ENCODE assay signal across 8 mouse cellular contexts in genomic region chr2:4917326-4918021, GRCm38 (mm10). TPM values are rescaled to one million over a fixed set of nuclear protein-coding genes. Genes with fewer than 3 reads are reported as not detected.
DNase-seq lines count a peak whose midpoint lies in the region; ATAC-seq lines count a peak whose summit lies in the region.

No protein-coding gene starts in this region.

- peak; percentile 70 for DNase-seq in R1 (ENCODE audit: low read depth, low spot score)
- DNase-seq in cerebellum, adult 9-11 months: peak; percentile 66
- DNase-seq in frontal cortex, postnatal 14 days (ENCODE audit: low spot score in 2 of 2): peak; percentile 26 to 35
- peak; percentile 71 for DNase-seq in hindbrain, embryonic 14.5 days (ENCODE audit: low spot score)
- peak; percentile 20 to 41 for DNase-seq in layer of hippocampus, postnatal 36 days
- DNase-seq in retina, postnatal 7 days (ENCODE audit: low read depth, low spot score): peak; percentile 49
- DNase-seq in urinary bladder, adult 2 months (ENCODE audit: low spot score): peak; percentile 37

- H3K9ac ChIP-seq in hindbrain, embryonic 14.5 days: no peak overlapping the region

- WGBS in hindbrain, embryonic 14.5 days: 20% methylated on average over 8 of the region's 8 CpGs
- WGBS in macrophage (ENCODE audit: missing documents): 5% methylated on average over 8 of the region's 8 CpGs

- H3K4me2 ChIP-seq in hindbrain, embryonic 14.5 days (replicated peaks): peak overlapping the region; percentile 40

- no peaks in the 10 kb centered on the region for H3K79me2 ChIP-seq in macrophage (ENCODE audit: inconsistent target)

- 0 out of 2 replicates have a peak, but pooled peaks cover 4% of the 10 kb centered on the region for H3K4me1 ChIP-seq in hindbrain, embryonic 14.5 days (replicated peaks; ENCODE audit: control insufficient read depth, insufficient read depth, low read length)

- no peak for ATAC-seq in hindbrain, embryonic 14.5 days (ENCODE audit: low FRiP score)

- H3K36me3 ChIP-seq in hindbrain, embryonic 14.5 days (replicated peaks; ENCODE audit: control insufficient read depth, insufficient read depth): no peaks in the 10 kb centered on the region
- H3K36me3 ChIP-seq in macrophage (ENCODE audit: inconsistent target): 0 out of 2 replicates have a peak, but pooled peaks cover under 1% of the 10 kb centered on the region

- H3K4me3 ChIP-seq in hindbrain, embryonic 14.5 days (replicated peaks; ENCODE audit: low read length): no peak overlapping the region
- peak overlapping the region; percentile 21 for H3K4me3 ChIP-seq in macrophage (ENCODE audit: inconsistent target)

- no peaks in the 10 kb centered on the region for H3K27me3 ChIP-seq in hindbrain, embryonic 14.5 days (ENCODE audit: control insufficient read depth, insufficient read depth, low read length)

- no peaks in the 10 kb centered on the region for H3K9me3 ChIP-seq in hindbrain, embryonic 14.5 days (ENCODE audit: control insufficient read depth, low read length)

- no peak overlapping the region for H3K27ac ChIP-seq in hindbrain, embryonic 14.5 days
- H3K27ac ChIP-seq in macrophage: peak overlapping the region; percentile 87

RNA-seq across cellular contexts. Expression of gene Phyh, which starts 1.3 kb away (rescaled TPM):
- polyA plus RNA-seq in hindbrain, embryonic 14.5 days (2014; fragmentation: Nextera tagmentation; extraction: Ambion mirVana): 82.4 and 91.5 TPM in 2 replicates
- 10 to 100 TPM; 78.2 to 85.7 TPM for total RNA-seq in layer of hippocampus, postnatal 36 days (2021)
- 10 to 100 TPM in 22 of 26 experiments, 1 to 10 TPM in 4; 5.4 to 84.1 (median 43.0) TPM for total RNA-seq in macrophage (2018; cell fraction: chromatin; rRNA removed)
- 100 to 1,000 TPM in 1 of 26 experiments, 10 to 100 TPM in 25; 48.2 to 103 (median 72.4) TPM for total RNA-seq in macrophage (2018; cell fraction: cytosol; rRNA removed)
- total RNA-seq in macrophage (2018; cell fraction: nucleus; rRNA removed): 10 to 100 TPM; 11.9 to 67.6 (median 38.8) TPM
- polyA plus RNA-seq in macrophage (2018): 56.1 to 78.9 TPM (median 69.0 TPM) in 3 replicates
- polyA plus RNA-seq in urinary bladder, adult 2 months (2012; rRNA removed): 117 and 121 TPM in 2 replicates

RNA-seq across cellular contexts. Expression of gene Sephs1, which starts 36.1 kb away (rescaled TPM):
- 63.2 and 75.5 TPM in 2 replicates for polyA plus RNA-seq in hindbrain, embryonic 14.5 days (2014; fragmentation: Nextera tagmentation; extraction: Ambion mirVana)
- total RNA-seq in layer of hippocampus, postnatal 36 days (2021): 10 to 100 TPM; 21.8 to 21.9 TPM
- 10 to 100 TPM; 11.8 to 34.6 (median 19.3) TPM for total RNA-seq in macrophage (2018; cell fraction: chromatin; rRNA removed)
- 10 to 100 TPM in 23 of 26 experiments, 1 to 10 TPM in 3; 8.6 to 15.1 (median 11.3) TPM for total RNA-seq in macrophage (2018; cell fraction: cytosol; rRNA removed)
- total RNA-seq in macrophage (2018; cell fraction: nucleus; rRNA removed): 10 to 100 TPM in 25 of 26 experiments, 1 to 10 TPM in 1; 9.8 to 29.4 (median 16.0) TPM
- 15.6 to 16.6 TPM (median 16.2 TPM) in 3 replicates for polyA plus RNA-seq in macrophage (2018)
- polyA plus RNA-seq in urinary bladder, adult 2 months (2012; rRNA removed): 22.3 and 23.2 TPM in 2 replicates

RNA-seq across cellular contexts. Expression of gene Ucma, which starts 58.4 kb away (rescaled TPM):
- 1.4 TPM in 2 replicates for polyA plus RNA-seq in hindbrain, embryonic 14.5 days (2014; fragmentation: Nextera tagmentation; extraction: Ambion mirVana)
- total RNA-seq in layer of hippocampus, postnatal 36 days (2021): 1 to 10 TPM; 3.0 to 3.8 TPM
- total RNA-seq in macrophage (2018; cell fraction: chromatin; rRNA removed): not detected
- total RNA-seq in macrophage (2018; cell fraction: cytosol; rRNA removed): not detected
- not detected for total RNA-seq in macrophage (2018; cell fraction: nucleus; rRNA removed)
- polyA plus RNA-seq in macrophage (2018): not detected in 3 replicates
- polyA plus RNA-seq in urinary bladder, adult 2 months (2012; rRNA removed): not detected in 2 replicates
